Mouse (Mus musculus): ENCODE data around the gene Isg20. TPM values are rescaled to one million over a fixed set of nuclear protein-coding genes. Genes with fewer than 3 reads are reported as not detected.

The Isg20 gene
- total RNA-seq, 2 experiments from 2014 or later, result 0.90 to 1.1 TPM

DNA sequence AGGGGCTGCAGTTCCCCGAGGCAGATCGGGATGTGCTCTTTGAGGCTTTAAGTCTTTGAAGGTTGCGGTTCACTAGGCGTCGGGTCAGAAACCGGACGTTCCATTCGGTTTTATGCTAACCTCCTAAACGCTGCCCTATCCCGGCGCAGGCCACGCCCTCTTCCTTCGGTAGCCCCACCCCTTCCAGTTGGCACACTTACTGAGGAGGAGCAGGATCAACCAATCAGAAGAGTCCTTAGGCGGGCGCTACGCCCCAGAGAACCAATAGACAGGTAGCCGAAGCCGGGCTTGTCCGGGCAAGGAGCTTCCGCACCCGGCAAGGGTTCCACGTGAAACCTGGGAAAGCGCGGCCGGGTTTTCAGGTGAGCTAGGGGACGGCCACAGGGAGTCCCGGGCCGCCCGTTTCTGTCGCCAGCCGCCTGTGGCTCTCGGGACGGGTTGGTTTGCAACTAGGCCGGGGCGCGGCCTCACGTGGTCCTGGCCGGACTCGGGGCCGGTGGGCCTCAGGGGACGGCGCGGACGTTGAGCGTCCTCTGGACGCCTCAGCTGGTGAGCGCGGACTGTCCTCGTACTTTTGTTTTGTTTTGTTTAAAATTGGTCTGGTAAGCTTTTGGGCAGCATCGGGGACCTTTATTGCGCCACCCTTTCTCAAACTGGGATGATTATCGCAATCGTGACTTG, 17.4 kb upstream of the Isg20 start, which contains the start of gene Aen:
Gene Aen (plus strand): TSS at position 202 of the 681 bp plus-strand sequence.
- intact Hi-C loops (cut with DNase I), result no loop called here

DNA sequence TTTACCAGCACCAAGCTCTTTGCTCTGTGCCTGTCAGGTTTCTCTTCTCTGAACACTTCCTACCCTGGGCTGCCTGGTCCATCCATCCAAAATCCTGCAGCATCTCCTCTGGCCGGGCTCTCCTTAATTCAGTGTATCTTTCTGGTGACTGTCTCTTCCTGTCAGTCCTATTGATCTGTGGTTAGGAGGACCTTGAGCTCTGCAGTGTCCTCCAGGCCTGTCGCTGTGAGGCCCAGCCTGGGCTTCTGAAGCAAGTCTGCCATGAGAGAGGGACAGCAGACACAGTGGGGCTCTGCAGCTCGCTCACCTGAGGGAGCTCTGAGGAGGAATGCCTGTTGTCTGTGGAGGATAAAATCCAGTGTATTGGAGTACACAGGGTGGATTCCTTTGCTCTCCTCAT, 15.7 kb upstream of the Isg20 start:
- no peak for DNase-seq (ENCODE audit: extremely low spot score in 1 of 2, low spot score in 2 of 2)
- intact Hi-C loops (cut with DNase I), result no loop called here

More for the DNA sequence above, 17.4 kb upstream of the Isg20 start, which contains the start of gene Aen:
- DNase-seq (ENCODE audit: extremely low spot score in 1 of 2, low spot score in 2 of 2), result peak; percentile 97 to 99

DNA sequence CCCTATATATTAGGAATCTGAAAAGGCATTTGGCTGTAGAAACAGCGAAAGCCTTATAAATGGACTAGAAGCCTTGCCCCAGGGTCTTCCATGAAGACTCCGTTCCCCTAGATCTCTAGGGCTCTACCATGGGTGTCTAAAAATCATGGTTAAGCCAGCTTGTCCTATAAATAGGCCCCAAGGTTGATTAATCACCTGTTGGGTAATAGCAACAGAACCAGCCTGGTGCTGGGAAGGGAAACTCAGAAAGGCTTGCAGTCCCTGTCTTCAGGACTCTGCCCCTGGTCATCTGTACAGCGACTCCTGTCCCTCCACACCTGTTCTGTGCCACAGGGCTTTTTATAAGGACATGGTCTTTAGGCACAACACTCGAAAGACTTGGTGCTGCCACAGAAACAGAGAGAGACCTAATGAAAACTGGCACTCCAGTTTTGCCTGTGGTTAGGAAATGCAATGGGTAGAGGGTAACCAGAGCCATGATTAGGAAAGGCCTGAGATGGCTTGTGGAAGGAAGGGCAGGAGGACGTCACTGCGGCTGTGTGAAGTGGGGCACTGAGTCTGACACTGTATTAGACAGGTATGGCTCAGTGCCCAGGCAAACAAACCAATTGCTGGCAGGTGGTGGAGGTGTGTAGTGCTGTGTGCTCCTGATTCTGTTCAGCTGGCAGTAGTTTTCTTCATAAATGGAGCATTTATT, 9.9 kb upstream of the Isg20 start:
- intact Hi-C loops (cut with DNase I), result no loop called here
- DNase-seq (ENCODE audit: extremely low spot score in 1 of 2, low spot score in 2 of 2), result no peak

DNA sequence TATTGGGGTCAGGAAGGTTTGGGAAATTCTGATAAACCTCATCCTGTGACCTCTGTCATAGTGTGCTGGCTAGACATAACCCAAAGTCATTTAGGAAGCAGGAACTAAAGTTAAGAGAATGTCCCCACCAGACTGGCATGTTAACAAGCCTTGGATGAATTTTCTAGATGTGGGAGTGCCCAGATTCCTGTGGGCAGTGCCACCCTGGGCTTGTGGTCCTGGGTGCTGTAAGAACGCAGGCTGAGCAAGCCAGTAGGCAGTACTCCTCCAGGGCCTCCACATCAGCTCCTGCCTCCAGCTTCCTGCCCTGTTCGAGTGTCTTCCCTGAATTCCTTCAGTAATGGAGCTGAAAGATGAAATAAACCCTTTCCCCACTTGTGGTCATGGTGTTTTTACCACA, 9.0 kb upstream of the Isg20 start:
- no peak for DNase-seq (ENCODE audit: extremely low spot score in 1 of 2, low spot score in 2 of 2)
- intact Hi-C loops (cut with DNase I), result no loop called here

DNA sequence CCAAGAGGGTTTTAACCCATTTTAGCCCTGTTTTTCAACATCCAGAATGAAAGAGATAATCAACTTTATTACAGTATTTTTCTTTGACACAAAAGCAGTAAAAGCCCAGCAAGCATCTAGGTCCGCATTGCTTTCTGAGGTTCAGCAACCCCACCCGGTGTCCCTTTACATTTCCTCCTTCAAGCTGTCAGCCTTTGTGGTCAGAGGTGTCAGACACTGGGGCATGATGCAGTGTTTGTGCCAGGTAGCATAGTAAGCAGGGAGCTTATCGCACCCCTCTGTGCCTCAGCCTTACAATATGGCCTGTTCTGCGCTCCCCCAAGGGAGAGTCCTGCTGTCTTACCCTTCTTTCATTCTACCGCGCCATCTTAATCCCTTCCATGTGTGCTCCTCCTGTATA, 4.2 kb upstream of the Isg20 start:
- DNase-seq (ENCODE audit: extremely low spot score in 1 of 2, low spot score in 2 of 2), result no peak
- intact Hi-C loops (cut with DNase I), result no loop called here

DNA sequence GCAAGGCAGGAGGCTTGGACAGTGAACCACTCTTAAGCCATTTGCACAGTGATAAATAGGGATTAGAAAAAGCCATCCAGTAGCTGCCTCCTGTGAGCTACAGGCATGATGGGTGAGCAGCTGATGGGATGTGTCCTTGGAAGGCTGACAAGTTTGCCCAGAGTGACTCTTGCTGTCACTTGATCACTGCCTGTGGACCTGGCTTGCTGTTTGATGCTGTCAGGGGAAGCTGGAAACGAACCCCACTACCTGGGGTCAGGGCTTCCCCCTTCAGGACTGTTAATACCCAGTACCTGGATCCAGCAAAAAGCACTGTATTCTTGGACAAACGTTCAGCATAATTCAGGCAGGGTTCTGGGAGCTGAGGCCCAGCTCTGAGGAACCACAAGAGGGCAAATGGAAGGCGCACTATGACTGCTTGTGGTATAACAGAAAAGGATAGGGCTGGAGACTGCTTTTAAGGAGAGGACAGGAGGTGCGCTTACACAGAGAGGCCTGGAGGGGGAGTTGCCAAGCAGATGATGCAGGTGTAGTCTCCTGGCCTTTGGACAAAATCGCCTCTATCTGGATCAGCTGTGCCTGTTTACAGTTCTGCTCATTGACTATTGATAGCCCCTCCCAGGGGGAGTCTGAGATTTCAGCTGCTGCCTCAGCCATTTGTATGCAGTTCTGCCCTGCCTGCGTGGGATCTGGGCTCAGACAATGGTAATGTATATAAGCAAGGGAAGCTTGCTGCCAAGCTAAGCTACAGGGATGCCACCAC, 2.7 kb upstream of the Isg20 start:
- DNase-seq (ENCODE audit: extremely low spot score in 1 of 2, low spot score in 2 of 2), result no peak
- intact Hi-C loops (cut with DNase I), result no loop called here

DNA sequence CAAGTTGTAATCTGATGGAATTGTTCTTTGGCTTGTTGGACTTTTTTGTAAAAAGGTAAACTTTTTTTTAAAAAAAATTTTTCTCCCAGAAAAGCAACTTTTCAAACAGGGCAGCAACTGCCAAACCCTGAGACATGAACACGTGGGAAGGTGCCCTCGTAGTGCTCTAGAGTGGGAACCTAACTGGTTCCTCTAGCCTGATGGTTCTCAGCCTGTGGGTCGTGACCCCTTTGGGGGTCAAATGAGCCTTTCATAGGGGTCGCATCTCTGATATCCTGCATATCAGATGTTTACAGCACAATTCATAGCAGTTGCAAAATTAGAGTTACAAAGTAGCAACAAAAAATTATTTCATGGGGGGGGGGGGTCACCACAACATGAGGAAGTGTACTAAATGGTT, 2.0 kb upstream of the Isg20 start:
- intact Hi-C loops (cut with DNase I), result no loop called here
- no peak for DNase-seq (ENCODE audit: extremely low spot score in 1 of 2, low spot score in 2 of 2)

DNA sequence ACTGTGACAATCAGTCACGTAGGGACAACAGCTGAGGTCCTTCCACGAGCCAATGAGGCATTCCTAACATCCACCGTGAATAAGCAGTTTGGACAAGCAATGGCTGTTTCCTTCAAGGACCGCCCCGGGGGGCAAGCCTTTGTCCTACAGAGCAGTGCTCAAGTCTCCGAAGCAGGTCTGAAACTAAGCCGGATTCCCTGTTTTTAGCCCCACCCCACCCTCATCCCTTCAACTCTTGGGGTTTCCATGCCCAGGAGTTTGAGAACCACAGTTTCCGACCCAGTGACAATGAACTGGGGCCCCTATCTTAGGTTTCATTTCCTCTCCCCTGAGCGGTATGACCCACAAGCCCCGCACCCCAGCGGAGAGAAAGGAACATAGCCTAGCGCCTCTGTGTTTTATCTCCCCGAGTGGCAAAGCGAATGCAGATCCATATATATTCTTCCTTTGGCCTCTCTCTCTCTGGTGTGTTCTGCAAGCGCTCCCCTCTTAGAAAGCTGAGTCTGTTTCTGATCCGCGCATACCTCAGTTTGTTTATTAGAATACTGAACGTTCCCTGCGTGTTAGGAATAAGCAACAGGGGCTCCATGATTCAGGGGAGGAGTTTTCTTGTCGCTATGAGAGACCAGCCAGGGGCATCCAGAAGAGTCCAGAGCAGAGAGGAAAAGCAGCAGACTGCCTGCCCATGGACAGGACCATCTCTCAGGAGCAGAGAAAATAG, 811 bp upstream of the Isg20 start:
- DNase-seq (ENCODE audit: extremely low spot score in 1 of 2, low spot score in 2 of 2), result peak in 1 of 2 experiments; percentile 67
- intact Hi-C loops (cut with DNase I), result no loop called here

DNA sequence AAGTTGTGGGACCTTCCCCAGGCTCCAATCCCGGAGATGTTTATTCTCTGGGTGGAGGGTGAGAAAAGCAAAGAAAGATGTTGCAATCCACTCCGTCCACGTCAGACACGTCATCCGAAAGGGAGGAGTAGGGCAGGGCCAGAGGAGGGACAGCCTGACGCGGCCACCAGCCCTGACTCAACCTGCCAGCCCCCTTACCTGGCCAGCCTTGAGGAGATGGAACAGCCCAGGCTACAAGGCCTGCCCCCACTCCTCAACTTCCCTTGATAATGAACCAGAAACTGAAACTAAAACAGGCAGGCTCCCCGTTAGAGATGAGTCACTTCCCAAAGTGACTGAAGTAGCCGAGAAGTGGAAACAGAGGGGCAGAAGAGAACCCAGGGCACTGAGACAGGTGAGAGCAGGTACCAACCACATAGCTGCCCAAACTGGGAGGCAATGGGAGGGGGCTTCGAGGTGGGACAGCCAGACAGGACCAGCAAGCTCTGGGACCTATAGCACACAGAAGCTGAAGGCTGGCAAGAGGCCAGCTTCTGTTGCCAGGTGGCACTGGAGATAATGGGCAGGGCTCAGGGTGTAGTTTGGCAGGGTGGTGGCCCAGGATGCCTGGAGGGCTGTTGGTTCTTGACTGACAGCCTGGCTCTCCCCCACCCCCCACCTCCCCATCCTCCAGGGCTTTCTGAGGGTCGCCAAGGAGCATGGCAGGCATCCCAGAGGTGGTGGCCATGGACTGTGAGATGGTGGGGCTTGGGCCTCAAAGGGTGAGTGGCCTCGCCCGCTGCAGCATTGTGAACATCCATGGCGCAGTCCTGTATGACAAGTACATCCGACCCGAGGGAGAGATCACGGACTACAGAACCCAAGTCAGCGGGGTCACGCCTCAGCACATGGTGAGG, 673 bp downstream of the Isg20 start:
- intact Hi-C loops (cut with DNase I), result no loop called here
- DNase-seq (ENCODE audit: extremely low spot score in 1 of 2, low spot score in 2 of 2), result peak in 1 of 2 experiments; percentile 41

DNA sequence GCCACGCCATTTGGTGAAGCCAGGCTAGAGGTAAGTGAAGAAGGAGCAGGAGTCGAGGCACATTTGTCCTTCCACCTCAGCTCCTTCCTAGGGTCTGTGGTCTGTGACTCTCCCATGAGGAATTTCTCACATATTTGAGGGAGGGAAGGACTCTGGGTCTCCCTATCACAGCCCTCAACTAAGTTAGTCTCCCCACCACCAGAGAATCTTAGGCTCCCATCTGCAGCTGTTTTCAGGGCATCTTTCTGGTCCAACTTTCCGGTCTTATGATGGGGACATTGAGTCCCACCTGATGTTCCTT, 1.3 kb downstream of the Isg20 start:
- no peak for DNase-seq (ENCODE audit: extremely low spot score in 1 of 2, low spot score in 2 of 2)
- intact Hi-C loops (cut with DNase I), result no loop called here

DNA sequence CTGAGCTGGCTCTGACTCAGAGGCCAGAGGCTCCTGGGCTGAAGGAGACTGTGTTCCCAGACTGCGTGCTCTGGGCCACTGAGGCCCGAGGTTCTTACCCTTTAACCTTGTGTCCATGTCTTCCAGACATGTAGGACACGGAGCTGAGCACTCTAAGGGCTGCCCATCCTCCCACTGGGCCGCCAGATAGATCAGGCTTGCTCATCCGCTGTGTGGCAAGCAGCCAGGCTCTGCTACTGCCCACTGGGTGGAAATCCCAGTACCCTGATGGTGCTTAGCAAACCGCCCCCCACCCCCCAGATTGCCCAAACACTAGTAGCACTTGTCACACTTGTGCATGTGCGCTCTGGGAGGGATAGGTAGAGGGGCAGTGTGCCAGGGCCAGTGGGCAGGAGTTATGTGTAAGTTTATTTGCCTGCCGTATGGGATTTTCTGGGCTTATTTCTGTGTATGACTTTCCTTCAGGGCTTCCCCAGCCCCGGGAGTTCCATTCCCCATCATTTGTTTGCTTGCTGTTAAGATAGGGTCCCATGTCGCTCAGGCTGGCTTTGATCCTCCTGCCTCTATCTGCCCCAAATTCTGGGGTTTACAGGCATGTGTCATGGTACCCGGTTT, 1.8 kb downstream of the Isg20 start:
- DNase-seq (ENCODE audit: extremely low spot score in 1 of 2, low spot score in 2 of 2), result peak in 1 of 2 experiments; percentile 46
- intact Hi-C loops (cut with DNase I), result no loop called here

DNA sequence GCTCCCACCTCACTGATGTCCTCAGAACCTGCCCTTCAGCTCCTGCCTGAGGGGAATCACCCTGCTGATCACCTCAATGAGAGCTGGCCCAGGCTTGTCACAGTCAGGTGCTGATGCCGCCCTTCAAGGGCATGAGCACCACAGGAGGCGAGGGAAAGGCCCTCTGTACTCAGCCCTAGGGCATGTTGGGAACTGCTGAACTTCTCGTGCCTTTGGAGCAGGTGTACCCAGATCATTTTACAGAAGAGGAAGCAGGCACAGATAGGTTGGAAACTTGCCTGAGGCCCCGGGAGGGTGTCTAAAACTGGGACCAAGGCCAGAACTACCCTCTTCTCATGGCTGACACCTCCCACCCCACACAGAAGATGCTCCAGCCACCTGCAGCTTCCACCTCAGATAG, 5.5 kb downstream of the Isg20 start:
- intact Hi-C loops (cut with DNase I), result no loop called here
- DNase-seq (ENCODE audit: extremely low spot score in 1 of 2, low spot score in 2 of 2), result no peak

DNA sequence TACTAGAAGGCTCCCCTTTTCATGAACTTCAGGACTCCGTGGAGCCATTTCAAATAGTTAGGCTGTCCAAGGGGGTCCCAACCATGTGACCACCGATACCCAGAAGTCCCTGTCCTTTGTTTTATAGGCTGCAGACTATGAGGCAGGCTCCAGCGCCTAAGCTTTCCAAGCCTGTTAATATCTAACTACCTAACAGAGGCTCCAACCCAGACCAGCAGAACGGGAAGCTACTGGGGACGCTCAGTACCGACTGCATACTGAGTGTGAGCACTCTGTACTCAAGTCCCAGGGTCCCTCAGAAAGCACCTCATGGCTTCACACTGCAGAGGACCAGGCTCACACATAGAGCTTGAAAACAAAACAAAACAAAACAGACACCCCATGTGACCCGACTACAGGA, 9.3 kb downstream of the Isg20 start:
- no peak for DNase-seq (ENCODE audit: extremely low spot score in 1 of 2, low spot score in 2 of 2)
- intact Hi-C loops (cut with DNase I), result loop anchor here (5.0 kb wide), 1 partner anchor 425 kb away; no protein-coding TSS in a partner anchor

DNA sequence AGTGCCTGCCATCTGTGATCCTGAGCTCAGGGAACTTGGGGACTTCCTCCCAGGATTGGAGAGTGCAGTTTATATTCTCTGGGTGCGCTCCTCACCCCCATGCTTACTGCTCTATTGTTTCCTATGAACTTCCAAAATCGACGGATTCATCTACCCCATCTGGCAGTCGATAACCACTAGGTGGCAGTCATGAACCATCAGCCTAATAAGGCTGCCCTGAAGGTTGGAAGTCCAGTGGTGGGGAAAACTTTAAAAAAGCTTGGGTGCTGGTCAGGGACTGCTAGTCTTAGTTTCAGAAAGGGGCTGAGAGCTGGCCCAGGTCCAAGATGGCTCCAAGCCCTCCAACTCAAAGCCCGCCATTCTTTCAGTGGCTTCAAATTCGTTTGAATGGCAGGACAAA, 11.1 kb downstream of the Isg20 start:
- DNase-seq (ENCODE audit: extremely low spot score in 1 of 2, low spot score in 2 of 2), result peak; percentile 59 to 80
- intact Hi-C loops (cut with DNase I), result loop anchor here (1.0 to 5.0 kb wide), 3 partner anchors 156 to 423 kb away; no protein-coding TSS in a partner anchor

DNA sequence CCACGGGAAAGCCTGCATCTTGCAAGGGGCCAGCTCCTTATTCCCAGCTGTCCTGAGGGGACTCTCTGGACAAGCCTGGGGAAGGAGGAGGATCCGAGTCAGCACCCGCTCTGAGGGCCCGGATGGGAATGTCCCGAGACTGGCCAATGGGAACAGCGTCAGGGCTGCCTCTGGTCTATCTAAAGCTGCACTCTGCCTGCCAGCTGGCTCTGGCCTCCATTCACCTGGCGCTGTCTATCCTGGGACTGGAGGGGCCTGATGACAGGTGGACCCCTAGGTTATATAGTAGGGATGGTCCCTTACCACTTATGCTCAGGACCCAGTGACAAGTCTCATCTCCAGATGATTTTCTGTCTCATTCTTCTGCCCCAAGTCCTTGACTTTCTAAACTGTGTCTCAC, 11.6 kb downstream of the Isg20 start:
- intact Hi-C loops (cut with DNase I), result loop anchor here (1.0 to 5.0 kb wide), 4 partner anchors 156 to 423 kb away; no protein-coding TSS in a partner anchor
- no peak for DNase-seq (ENCODE audit: extremely low spot score in 1 of 2, low spot score in 2 of 2)

DNA sequence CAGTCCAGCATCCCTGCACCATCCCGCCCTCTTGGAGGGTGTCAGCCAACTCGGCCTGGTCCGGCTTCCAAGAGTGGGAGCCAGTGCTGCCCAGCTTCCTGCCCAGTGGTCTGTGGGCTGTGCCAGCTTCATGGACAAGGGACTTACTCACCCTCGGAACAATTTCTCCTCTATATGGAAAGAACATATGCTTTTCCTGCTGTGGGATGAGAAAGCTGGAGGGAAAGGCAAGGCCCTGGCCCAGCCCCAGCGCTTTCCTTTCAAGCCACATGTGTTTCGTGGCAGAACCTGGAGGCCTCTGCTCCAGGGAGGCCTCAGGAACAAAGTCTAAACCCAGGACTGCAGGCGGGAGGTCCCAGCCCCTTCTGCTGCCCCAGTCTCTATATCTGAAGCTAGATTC, 12.5 kb downstream of the Isg20 start:
- intact Hi-C loops (cut with DNase I), result loop anchor here (2.0 to 5.0 kb wide), 2 partner anchors 302 to 313 kb away; no protein-coding TSS in a partner anchor
- no peak for DNase-seq (ENCODE audit: extremely low spot score in 1 of 2, low spot score in 2 of 2)

DNA sequence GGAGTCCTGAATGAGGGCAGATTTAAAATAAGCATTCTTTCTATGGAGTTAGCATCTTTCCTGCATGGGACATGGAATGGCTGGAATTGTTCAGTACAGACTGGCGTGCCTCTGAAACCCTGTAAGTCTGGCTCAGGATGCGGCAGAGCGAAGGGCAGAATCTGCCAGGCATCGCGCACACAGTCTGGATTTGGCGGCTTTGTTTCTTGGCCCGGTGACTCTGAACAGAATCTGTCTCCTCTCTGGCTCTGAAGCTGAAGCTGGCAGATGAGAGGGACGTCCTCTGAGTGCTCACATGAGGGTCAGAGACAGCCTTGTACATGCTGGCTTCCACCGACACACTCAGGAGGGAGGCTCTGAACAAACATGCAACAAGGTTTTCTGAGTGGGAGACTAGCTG, 12.9 kb downstream of the Isg20 start:
- intact Hi-C loops (cut with DNase I), result loop anchor here (5.0 kb wide), 1 partner anchor 301 kb away; no protein-coding TSS in a partner anchor
- no peak for DNase-seq (ENCODE audit: extremely low spot score in 1 of 2, low spot score in 2 of 2)

DNA sequence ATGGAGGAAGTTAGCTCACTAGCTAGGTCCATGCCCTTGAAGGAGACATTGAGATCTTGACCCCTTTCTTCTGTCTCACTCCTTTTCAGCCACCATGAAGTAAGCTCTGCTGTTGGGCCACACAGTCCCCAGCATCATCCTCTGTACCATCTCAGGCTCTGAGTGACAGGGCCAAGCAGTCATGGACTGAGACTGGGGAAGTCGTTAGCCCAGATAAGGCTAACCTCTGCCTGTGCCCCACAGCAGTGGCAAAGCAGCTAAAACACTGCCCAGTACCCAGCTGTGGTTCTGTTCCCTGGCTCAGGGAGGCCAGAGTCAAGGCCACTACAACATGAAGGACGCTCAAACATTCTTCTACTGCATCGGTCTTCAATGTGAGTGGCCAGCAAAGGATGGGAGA, 14.0 kb downstream of the Isg20 start:
- DNase-seq (ENCODE audit: extremely low spot score in 1 of 2, low spot score in 2 of 2), result no peak
- intact Hi-C loops (cut with DNase I), result loop anchor here (5.0 kb wide), 1 partner anchor 300 kb away; no protein-coding TSS in a partner anchor

All from left cerebral cortex, postnatal 10 days (tissue).